Mouse (Mus musculus): ENCODE data around the gene Tmcc1.
"Not testable (repeated sequence)": the region's sequence is repeated elsewhere in the genome, so short reads cannot be mapped to it uniquely, and the experiment has no call there.

DNA sequence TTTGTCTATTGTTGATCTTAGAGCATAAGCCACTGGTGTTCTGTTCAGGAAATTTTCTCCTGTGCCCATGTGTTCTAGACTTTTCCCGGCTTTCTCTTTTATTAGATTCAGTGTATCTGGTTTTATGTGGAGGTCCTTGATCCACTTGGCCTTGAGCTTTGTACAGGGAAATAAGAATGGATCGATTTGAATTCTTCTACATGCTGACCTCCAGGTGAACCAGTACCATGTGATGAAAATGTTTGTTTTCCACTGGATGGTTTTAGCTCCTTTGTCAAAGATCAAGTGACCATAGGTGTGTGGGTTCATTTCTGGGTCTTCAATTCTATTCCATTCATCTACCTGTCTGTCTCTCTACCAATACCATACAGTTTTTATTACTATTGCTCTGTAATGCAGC is 41.5 kb upstream of the Tmcc1 start:
- TF ChIP-seq POLR2A (IDR thresholded peaks at IDR 0.05; ENCODE audit: insufficient read length, low read depth); MYOG (IDR thresholded peaks at IDR 0.05; ENCODE audit: control insufficient read depth in 1 of 3, insufficient read depth in 1 of 3, insufficient read length in 2 of 3, low read depth in 2 of 3); CEBPB (IDR thresholded peaks at IDR 0.05; ENCODE audit: insufficient read depth, poor library complexity, severe bottlenecking): not testable (repeated sequence)
